Mouse (Mus musculus) kidney, postnatal 4 days (tissue): ENCODE results near the gene Itga7.

ENCODE experiments used
- DNase-seq, 2 experiments: peaks; one replicate each; pipeline ENCODE4 v3.0.0; 2021; ENCODE audit warnings: mixed read lengths in 2 of 2

Itga7 gene

GRCm38 (mm10) chr10:128912268-128912667, 21.4 kb upstream of the Itga7 start:
- no peak for DNase-seq

GRCm38 (mm10) chr10:128912791-128913190, 20.8 kb upstream of the Itga7 start:
- no peak for DNase-seq

- DNase-seq = peak; percentile 96
Measured at GRCm38 (mm10) chr10:128913219-128913618, 20.4 kb upstream of the Itga7 start.

- peak in 1 of 2 experiments; percentile 30 for DNase-seq
Measured at GRCm38 (mm10) chr10:128913696-128914095, 19.9 kb upstream of the Itga7 start.

- no peak for DNase-seq
Measured at GRCm38 (mm10) chr10:128915550-128915949, 18.1 kb upstream of the Itga7 start.

GRCm38 (mm10) chr10:128916665-128917064, 17.0 kb upstream of the Itga7 start:
- DNase-seq = no peak

GRCm38 (mm10) chr10:128917400-128917799, 16.2 kb upstream of the Itga7 start:
- no peak for DNase-seq

- DNase-seq = peak in 1 of 2 experiments; percentile 42
Measured at GRCm38 (mm10) chr10:128918246-128918645, 15.4 kb upstream of the Itga7 start.

- peak; percentile 59 to 76 for DNase-seq
Measured at GRCm38 (mm10) chr10:128919203-128919631, 14.4 kb upstream of the Itga7 start.

- DNase-seq = no peak
Measured at GRCm38 (mm10) chr10:128919966-128920365, 13.7 kb upstream of the Itga7 start.

GRCm38 (mm10) chr10:128920736-128921161, 12.9 kb upstream of the Itga7 start:
- peak; percentile 50 to 65 for DNase-seq

- no peak for DNase-seq
Measured at GRCm38 (mm10) chr10:128921251-128921650, 12.4 kb upstream of the Itga7 start.

- DNase-seq = no peak
Measured at GRCm38 (mm10) chr10:128921883-128922821, 11.5 kb upstream of the Itga7 start.

GRCm38 (mm10) chr10:128922822-128923012, 10.9 kb upstream of the Itga7 start, which contains the start of gene Rdh5:
TSS of gene Rdh5 (minus strand) at chr10:128922888.
- no peak for DNase-seq

GRCm38 (mm10) chr10:128923013-128923691, 10.5 kb upstream of the Itga7 start:
- peak; percentile 95 to 96 for DNase-seq

- DNase-seq = no peak
Measured at GRCm38 (mm10) chr10:128923935-128924334, 9.7 kb upstream of the Itga7 start, which contains the start of gene Bloc1s1. TSS of gene Bloc1s1 (minus strand) at chr10:128924035.

GRCm38 (mm10) chr10:128928356-128928755, 5.3 kb upstream of the Itga7 start:
- no peak for DNase-seq

GRCm38 (mm10) chr10:128929638-128930378, 3.8 kb upstream of the Itga7 start:
- no peak for DNase-seq

GRCm38 (mm10) chr10:128931441-128931840, 2.2 kb upstream of the Itga7 start:
- no peak for DNase-seq

GRCm38 (mm10) chr10:128933976-128934721, 531 bp downstream of the Itga7 start:
- DNase-seq = no peak

GRCm38 (mm10) chr10:128934997-128935787, 1.6 kb downstream of the Itga7 start:
- no peak for DNase-seq
